Comparison of ENCODE assay signal across 8 mouse cellular contexts in genomic region chr15:81836124-81836821, GRCm38 (mm10). TPM values are rescaled to one million over a fixed set of nuclear protein-coding genes. Genes with fewer than 3 reads are reported as not detected.
DNase-seq lines count a peak whose midpoint lies in the region; ATAC-seq lines count a peak whose summit lies in the region.

No protein-coding gene starts in this region.

- H3K9me3 ChIP-seq in hindbrain, embryonic 10.5 days, result no peaks in the 10 kb centered on the region
- H3K9me3 ChIP-seq in lung, embryonic 15.5 days, result no peaks in the 10 kb centered on the region

- DNase-seq in Muller cell, postnatal 12 days (ENCODE audit: inconsistent ontology term), result peak; percentile 88
- DNase-seq in cerebellum, postnatal 10 days, result peak; percentile 69 to 77
- peak; percentile 82 to 85 for DNase-seq in frontal cortex, postnatal 14 days (ENCODE audit: low spot score in 2 of 2)
- DNase-seq in hindbrain, embryonic 10.5 days (ENCODE audit: low spot score), result peak; percentile 77
- DNase-seq in layer of hippocampus, postnatal 14 days (ENCODE audit: low spot score in 2 of 2), result peak; percentile 74 to 85
- peak; percentile 83 for DNase-seq in ovary, adult 18-20 months (ENCODE audit: low spot score)
- DNase-seq in T-cell, adult 2 months (ENCODE audit: low spot score), result no peak

- peak overlapping the region; percentile 46 for H3K4me3 ChIP-seq in hindbrain, embryonic 10.5 days
- H3K4me3 ChIP-seq in lung, embryonic 15.5 days, result peak overlapping the region; percentile 38

- H3K4me2 ChIP-seq in lung, embryonic 15.5 days, result peak overlapping the region; percentile 75

- peaks cover 32% of the 10 kb centered on the region for H3K27me3 ChIP-seq in hindbrain, embryonic 10.5 days (ENCODE audit: insufficient read depth, poor library complexity, severe bottlenecking)
- no peaks in the 10 kb centered on the region for H3K27me3 ChIP-seq in lung, embryonic 15.5 days

- H3K9ac ChIP-seq in lung, embryonic 15.5 days, result peak overlapping the region; percentile 31

- ATAC-seq in lung, embryonic 15.5 days (ENCODE audit: borderline replicate concordance, extremely low read depth, low FRiP score, low TSS enrichment), result peak; percentile 85

- H3K36me3 ChIP-seq in hindbrain, embryonic 10.5 days, result no peaks in the 10 kb centered on the region
- H3K36me3 ChIP-seq in lung, embryonic 15.5 days, result no peaks in the 10 kb centered on the region

- 2% methylated on average over 33 of the region's 33 CpGs for WGBS in hindbrain, embryonic 10.5 days
- WGBS in lung, embryonic 15.5 days, result 2% methylated on average over 33 of the region's 33 CpGs

- peak overlapping the region; percentile 79 for H3K27ac ChIP-seq in hindbrain, embryonic 10.5 days
- peak overlapping the region; percentile 72 for H3K27ac ChIP-seq in lung, embryonic 15.5 days

- H3K4me1 ChIP-seq in hindbrain, embryonic 10.5 days (replicated peaks), result peaks cover 38% of the 10 kb centered on the region
- H3K4me1 ChIP-seq in lung, embryonic 15.5 days, result peaks cover 44% of the 10 kb centered on the region

RNA-seq across cellular contexts. Expression of gene Tob2, which starts 22.3 kb away (rescaled TPM):
- polyA plus RNA-seq in hindbrain, embryonic 10.5 days (2016; fragmentation: Nextera tagmentation; extraction: Ambion mirVana), result 18.6 and 19.1 TPM in 2 replicates
- 10 to 100 TPM; 24.6 to 31.6 TPM for total RNA-seq in layer of hippocampus, postnatal 14 days (2021)
- polyA plus RNA-seq in lung, embryonic 15.5 days (2015; fragmentation: Nextera tagmentation; extraction: Ambion mirVana), result 27.0 and 29.1 TPM in 2 replicates

RNA-seq across cellular contexts. Expression of gene Tef, which starts 34.1 kb away (rescaled TPM):
- polyA plus RNA-seq in hindbrain, embryonic 10.5 days (2016; fragmentation: Nextera tagmentation; extraction: Ambion mirVana), result 16.4 and 19.4 TPM in 2 replicates
- 100 to 1,000 TPM; 184 TPM for total RNA-seq in layer of hippocampus, postnatal 14 days (2021)
- 27.4 and 31.4 TPM in 2 replicates for polyA plus RNA-seq in lung, embryonic 15.5 days (2015; fragmentation: Nextera tagmentation; extraction: Ambion mirVana)

RNA-seq across cellular contexts. Expression of gene Phf5a, which starts 35.4 kb away (rescaled TPM):
- polyA plus RNA-seq in hindbrain, embryonic 10.5 days (2016; fragmentation: Nextera tagmentation; extraction: Ambion mirVana), result 212 and 249 TPM in 2 replicates
- total RNA-seq in layer of hippocampus, postnatal 14 days (2021), result 10 to 100 TPM; 31.0 to 39.0 TPM
- 172 and 183 TPM in 2 replicates for polyA plus RNA-seq in lung, embryonic 15.5 days (2015; fragmentation: Nextera tagmentation; extraction: Ambion mirVana)

RNA-seq across cellular contexts. Expression of gene Aco2, which starts 35.8 kb away (rescaled TPM):
- polyA plus RNA-seq in hindbrain, embryonic 10.5 days (2016; fragmentation: Nextera tagmentation; extraction: Ambion mirVana), result 157 and 175 TPM in 2 replicates
- total RNA-seq in layer of hippocampus, postnatal 14 days (2021), result 100 to 1,000 TPM; 481 to 503 TPM
- 164 and 173 TPM in 2 replicates for polyA plus RNA-seq in lung, embryonic 15.5 days (2015; fragmentation: Nextera tagmentation; extraction: Ambion mirVana)
